Mouse (Mus musculus): ENCODE results near the gene Arvcf.

Gene Arvcf

GRCm38 (mm10) chr16:18357977-18358376 is 10.0 kb downstream of the Arvcf start:
- no peak for DNase-seq

GRCm38 (mm10) chr16:18360151-18360805 is 12.3 kb downstream of the Arvcf start:
- peak; percentile 77 to 82 for DNase-seq

GRCm38 (mm10) chr16:18362948-18363347 is 15.0 kb downstream of the Arvcf start:
- no peak for DNase-seq

GRCm38 (mm10) chr16:18366849-18367248 is 18.9 kb downstream of the Arvcf start:
- DNase-seq, result no peak

- no peak for DNase-seq
Measured at GRCm38 (mm10) chr16:18370197-18370596, 22.2 kb downstream of the Arvcf start.

- DNase-seq, result no peak
Measured at GRCm38 (mm10) chr16:18373632-18374031, 25.6 kb downstream of the Arvcf start.

- DNase-seq, result no peak
Measured at GRCm38 (mm10) chr16:18376297-18376954, 28.4 kb downstream of the Arvcf start.

GRCm38 (mm10) chr16:18377203-18377602 is 29.2 kb downstream of the Arvcf start:
- DNase-seq, result no peak

- DNase-seq, result no peak
Measured at GRCm38 (mm10) chr16:18378489-18378888, 30.5 kb downstream of the Arvcf start.

- no peak for DNase-seq
Measured at GRCm38 (mm10) chr16:18379338-18380001, 31.5 kb downstream of the Arvcf start.

- no peak for DNase-seq
Measured at GRCm38 (mm10) chr16:18380495-18381063, 32.6 kb downstream of the Arvcf start.

GRCm38 (mm10) chr16:18381621-18382258 is 33.8 kb downstream of the Arvcf start:
- no peak for DNase-seq

- peak; percentile 64 to 67 for DNase-seq
Measured at GRCm38 (mm10) chr16:18383045-18383726, 35.2 kb downstream of the Arvcf start.

- DNase-seq, result no peak
Measured at GRCm38 (mm10) chr16:18383756-18384155, 35.8 kb downstream of the Arvcf start.

GRCm38 (mm10) chr16:18384211-18384610 is 36.2 kb downstream of the Arvcf start:
- DNase-seq, result peak in 1 of 2 experiments; percentile 22

GRCm38 (mm10) chr16:18384659-18385058 is 36.7 kb downstream of the Arvcf start:
- DNase-seq, result peak in 1 of 2 experiments; percentile 1

GRCm38 (mm10) chr16:18385411-18385810 is 37.4 kb downstream of the Arvcf start:
- DNase-seq, result no peak

GRCm38 (mm10) chr16:18386451-18386850 is 38.5 kb downstream of the Arvcf start:
- DNase-seq, result peak in 1 of 2 experiments; percentile 56

GRCm38 (mm10) chr16:18386972-18387371 is 39.0 kb downstream of the Arvcf start:
- peak in 1 of 2 experiments; percentile 12 for DNase-seq

- DNase-seq, result peak in 1 of 2 experiments; percentile 6
Measured at GRCm38 (mm10) chr16:18387704-18388582, 40.0 kb downstream of the Arvcf start.
